ENCODE assay signal across 7 mouse cellular contexts in the genomic region with DNA sequence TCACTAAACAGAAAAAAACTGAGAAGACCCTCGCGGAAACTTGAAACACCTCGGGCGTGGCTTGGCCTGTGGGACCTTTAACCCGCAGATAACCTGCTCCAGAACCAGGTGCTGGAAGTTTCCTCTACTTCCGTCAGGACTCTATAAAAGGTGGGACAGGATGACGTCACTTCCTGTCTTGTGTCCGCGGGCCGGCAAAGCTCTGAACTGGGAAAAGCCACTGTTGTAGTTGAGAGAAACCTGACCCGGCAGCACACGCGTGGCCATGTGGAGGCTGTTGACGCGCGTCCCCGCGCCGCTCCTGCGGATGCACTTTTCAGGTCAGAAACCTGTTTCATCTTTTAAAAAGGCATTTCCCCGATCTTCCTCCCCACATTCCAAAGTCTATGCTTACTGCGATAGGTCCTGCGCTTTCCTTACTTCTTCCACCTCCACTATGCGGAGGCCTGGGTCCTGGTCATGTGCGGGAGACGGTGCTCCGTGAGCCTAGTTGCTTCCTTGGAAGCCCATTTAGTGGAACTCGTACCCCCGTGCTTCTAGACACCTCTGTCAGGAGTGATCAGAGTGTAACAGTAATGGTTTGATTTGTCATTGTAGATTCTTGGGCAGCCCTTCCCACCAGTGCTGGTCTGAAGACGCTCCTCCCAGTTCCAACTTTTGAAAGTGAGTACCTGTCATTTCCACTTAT. TPM values are rescaled to one million over a fixed set of nuclear protein-coding genes. Genes with fewer than 3 reads are reported as not detected.
A peak's percentile ranks its signal among the peaks of the same experiment; 100 is the strongest.
DNase-seq lines count a peak whose midpoint lies in the region; ATAC-seq lines count a peak whose summit lies in the region.

Gene Mrpl16 (plus strand): TSS at position 187 of the 688 bp plus-strand sequence.

- H3K36me3 ChIP-seq in embryonic facial prominence, embryonic 12.5 days: peaks cover 12% of the 10 kb centered on the region
- H3K36me3 ChIP-seq in limb, embryonic 11.5 days (ENCODE audit: control insufficient read depth, insufficient read depth, low read length): no peaks in the 10 kb centered on the region; the same call in 1 of the 2 replicates
- H3K36me3 ChIP-seq in midbrain, embryonic 14.5 days (ENCODE audit: control insufficient read depth, insufficient read depth, low read length): peaks cover 27% of the 10 kb centered on the region

- peak within 1 kb of the TSS; percentile 72 for H3K4me2 ChIP-seq in embryonic facial prominence, embryonic 12.5 days (replicated peaks)
- H3K4me2 ChIP-seq in limb, embryonic 11.5 days (ENCODE audit: low read depth, severe bottlenecking): peak within 1 kb of the TSS; percentile 67
- peak within 1 kb of the TSS; percentile 69 for H3K4me2 ChIP-seq in midbrain, embryonic 14.5 days (ENCODE audit: low read length)

- 0 out of 2 replicates have a peak, but pooled peaks cover 5% of the 10 kb centered on the region for H3K4me1 ChIP-seq in embryonic facial prominence, embryonic 12.5 days
- H3K4me1 ChIP-seq in limb, embryonic 11.5 days (ENCODE audit: control insufficient read depth, insufficient read depth, low read length): no peaks in the 10 kb centered on the region
- peaks cover 8% of the 10 kb centered on the region for H3K4me1 ChIP-seq in midbrain, embryonic 14.5 days (ENCODE audit: control insufficient read depth, insufficient read depth, low read length)

- WGBS in embryonic facial prominence, embryonic 12.5 days: under 1% methylated on average over 30 of the region's 30 CpGs
- WGBS in limb, embryonic 11.5 days: under 1% methylated on average over 30 of the region's 30 CpGs
- under 1% methylated on average over 30 of the region's 30 CpGs for WGBS in midbrain, embryonic 14.5 days

- H3K4me3 ChIP-seq in embryonic facial prominence, embryonic 12.5 days: peak within 1 kb of the TSS; percentile 64
- peak within 1 kb of the TSS; percentile 64 for H3K4me3 ChIP-seq in limb, embryonic 11.5 days (ENCODE audit: low read depth, low read length)
- peak within 1 kb of the TSS; percentile 54 for H3K4me3 ChIP-seq in midbrain, embryonic 14.5 days (replicated peaks; ENCODE audit: low read depth, low read length)

- H3K9me3 ChIP-seq in embryonic facial prominence, embryonic 12.5 days: no peaks in the 10 kb centered on the region
- H3K9me3 ChIP-seq in limb, embryonic 11.5 days (ENCODE audit: control insufficient read depth, low read length): no peaks in the 10 kb centered on the region
- no peaks in the 10 kb centered on the region for H3K9me3 ChIP-seq in midbrain, embryonic 14.5 days (ENCODE audit: control insufficient read depth, low read length)

- peak within 1 kb of the TSS; percentile 69 for H3K9ac ChIP-seq in embryonic facial prominence, embryonic 12.5 days
- peak within 1 kb of the TSS; percentile 66 for H3K9ac ChIP-seq in limb, embryonic 11.5 days (ENCODE audit: low read length)
- peak within 1 kb of the TSS; percentile 56 for H3K9ac ChIP-seq in midbrain, embryonic 14.5 days (replicated peaks; ENCODE audit: low read length)

- 0 out of 2 replicates have a peak within 1 kb of the TSS, but pooled peaks have one; percentile 23 for H3K27ac ChIP-seq in embryonic facial prominence, embryonic 12.5 days
- no peak within 1 kb of the TSS for H3K27ac ChIP-seq in limb, embryonic 11.5 days (replicated peaks; ENCODE audit: low read depth, low read length)
- H3K27ac ChIP-seq in midbrain, embryonic 14.5 days (replicated peaks; ENCODE audit: low read depth, low read length): 0 out of 2 replicates have a peak within 1 kb of the TSS, but pooled peaks have one; percentile 3

- ATAC-seq in embryonic facial prominence, embryonic 12.5 days (ENCODE audit: insufficient number of reproducible peaks, insufficient read depth, low FRiP score, low TSS enrichment): peak; percentile 88
- peak; percentile 90 for ATAC-seq in limb, embryonic 11.5 days (ENCODE audit: insufficient number of reproducible peaks, low FRiP score, low TSS enrichment, low read depth)
- ATAC-seq in midbrain, embryonic 14.5 days (ENCODE audit: low FRiP score, low TSS enrichment): peak; percentile 92

- DNase-seq in adrenal gland, postnatal 25 days: peak; percentile 76
- DNase-seq in heart, adult 11 months: peak; percentile 97
- DNase-seq in kidney, adult 18-20 months: peak; percentile 91
- DNase-seq in limb, embryonic 11.5 days (ENCODE audit: low spot score): peak; percentile 93
- DNase-seq in midbrain, embryonic 14.5 days: peak; percentile 97
- DNase-seq in spleen, adult 18-20 months: peak; percentile 66 to 83

- no peaks in the 10 kb centered on the region for H3K27me3 ChIP-seq in embryonic facial prominence, embryonic 12.5 days
- H3K27me3 ChIP-seq in limb, embryonic 11.5 days (ENCODE audit: control insufficient read depth, insufficient read depth, low read length): no peaks in the 10 kb centered on the region
- no peaks in the 10 kb centered on the region for H3K27me3 ChIP-seq in midbrain, embryonic 14.5 days (ENCODE audit: control insufficient read depth, insufficient read depth, low read length)

RNA-seq across cellular contexts. Expression of gene Mrpl16, which starts in this region (rescaled TPM):
- total RNA-seq in adrenal gland, postnatal 25 days (2021): 59.2 and 61.6 TPM in 2 replicates
- polyA plus RNA-seq in embryonic facial prominence, embryonic 12.5 days (2016; fragmentation: Nextera tagmentation; extraction: Ambion mirVana): 45.6 and 48.1 TPM in 2 replicates
- 54.5 and 55.1 TPM in 2 replicates for polyA plus RNA-seq in limb, embryonic 11.5 days (2014; fragmentation: Nextera tagmentation; extraction: Ambion mirVana)
- 48.7 and 56.0 TPM in 2 replicates for polyA plus RNA-seq in midbrain, embryonic 14.5 days (2014; fragmentation: Nextera tagmentation; extraction: Ambion mirVana)
